Mouse (Mus musculus): ENCODE data around the gene Rasgrp1.
A peak's percentile ranks its signal among the peaks of the same experiment; 100 is the strongest.

Gene Rasgrp1

GRCm38 (mm10) chr2:117335552-117336188 is 7.1 kb downstream of the Rasgrp1 start:
- peak; percentile 66 for DNase-seq (ENCODE audit: low read depth, low spot score)

- DNase-seq (ENCODE audit: low read depth, low spot score): peak; percentile 82
Observed at GRCm38 (mm10) chr2:117331634-117332033, 11.2 kb downstream of the Rasgrp1 start.

GRCm38 (mm10) chr2:117328521-117329285 is 14.1 kb downstream of the Rasgrp1 start:
- peak; percentile 75 for DNase-seq (ENCODE audit: low read depth, low spot score)

DNA sequence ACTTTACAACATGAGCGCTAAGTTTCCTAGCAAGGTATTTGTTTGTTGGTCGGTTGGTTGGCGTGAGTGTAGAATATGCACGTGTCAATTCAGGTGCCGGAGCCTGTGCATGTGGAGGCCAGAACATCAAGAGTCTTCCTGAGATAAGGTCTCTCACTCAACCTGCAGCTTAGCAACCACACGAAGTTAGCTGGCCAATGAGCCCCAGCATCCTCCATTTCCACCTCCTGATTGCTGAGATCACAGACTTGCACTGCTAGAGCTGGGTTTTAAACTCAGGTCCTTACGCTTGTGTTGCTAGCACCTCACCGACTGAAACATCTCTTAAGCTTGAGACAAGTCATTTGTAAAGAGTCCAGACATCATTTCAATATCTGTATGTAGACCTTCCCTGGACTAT is 20.4 kb downstream of the Rasgrp1 start:
- DNase-seq (ENCODE audit: low read depth, low spot score): peak; percentile 60

DNA sequence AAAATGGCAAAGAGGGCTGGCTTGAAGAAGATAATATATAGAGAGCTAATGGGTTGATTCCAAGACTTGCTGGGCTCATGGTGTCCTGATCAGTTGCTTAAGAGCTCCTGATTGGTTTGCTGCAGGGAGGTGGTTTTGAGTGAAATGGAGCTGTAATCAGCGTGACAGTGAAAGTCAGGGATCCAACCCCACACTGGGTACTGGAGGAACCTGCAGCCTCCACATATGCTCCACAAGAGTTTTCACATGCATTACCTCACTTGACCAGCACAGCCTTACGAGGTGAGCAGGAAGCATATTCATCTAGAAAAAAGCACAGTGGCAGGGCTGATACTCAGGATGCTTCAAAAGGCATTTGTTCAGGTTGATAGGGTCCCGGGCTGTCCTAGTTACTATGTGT is 21.6 kb downstream of the Rasgrp1 start:
- no peak for DNase-seq (ENCODE audit: low read depth, low spot score)

DNA sequence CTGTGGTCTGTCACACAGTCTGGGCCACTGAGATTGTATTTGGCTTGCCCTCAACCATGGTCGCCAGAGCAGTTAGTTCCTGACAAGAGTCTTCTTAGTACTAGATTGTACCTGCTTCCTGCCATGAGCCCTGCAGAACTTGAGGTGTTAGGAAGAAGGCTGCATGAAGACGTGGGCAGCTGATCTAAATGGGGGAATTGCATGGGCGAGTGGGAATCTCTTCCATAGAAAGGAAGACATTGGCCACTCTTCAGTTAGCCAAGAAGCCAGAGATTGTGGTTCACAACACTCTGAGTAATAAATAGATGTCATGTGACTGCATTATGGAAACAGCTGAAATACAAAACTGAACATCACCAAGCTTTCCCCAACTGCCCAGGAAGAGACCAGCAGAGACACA is 23.8 kb downstream of the Rasgrp1 start:
- DNase-seq (ENCODE audit: low read depth, low spot score): no peak

DNA sequence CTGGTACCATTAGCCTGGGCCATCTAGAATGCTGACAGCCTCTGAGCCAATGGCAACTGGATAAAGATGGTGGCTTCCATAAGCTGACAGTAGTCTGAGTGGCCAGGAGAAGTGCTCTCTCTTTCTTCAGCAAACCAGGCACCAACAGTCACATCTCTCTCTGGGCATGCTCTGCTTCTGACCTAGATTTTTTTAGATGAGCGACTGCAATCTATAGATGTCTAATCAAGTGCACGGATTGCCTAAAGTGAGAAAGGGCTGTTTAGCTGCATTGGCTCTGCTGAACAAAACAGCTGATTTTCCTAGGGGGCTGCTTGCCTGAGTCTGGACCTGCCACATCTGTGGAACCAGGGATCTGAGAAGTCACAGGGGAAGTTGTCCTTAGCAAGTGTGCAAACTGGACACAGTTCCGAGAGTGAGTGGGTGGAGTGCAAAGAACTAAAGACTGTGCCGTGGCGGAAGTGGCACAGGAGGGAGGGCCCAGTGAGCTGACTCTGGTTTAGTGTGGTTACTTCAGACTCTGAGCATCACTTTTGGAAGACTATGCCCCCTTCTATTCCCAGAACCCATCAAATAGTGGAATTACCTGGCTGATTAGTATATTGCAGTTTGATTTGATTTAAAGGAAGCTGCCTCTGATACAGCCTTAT is 29.1 kb downstream of the Rasgrp1 start:
- DNase-seq (ENCODE audit: low read depth, low spot score): peak; percentile 76

DNA sequence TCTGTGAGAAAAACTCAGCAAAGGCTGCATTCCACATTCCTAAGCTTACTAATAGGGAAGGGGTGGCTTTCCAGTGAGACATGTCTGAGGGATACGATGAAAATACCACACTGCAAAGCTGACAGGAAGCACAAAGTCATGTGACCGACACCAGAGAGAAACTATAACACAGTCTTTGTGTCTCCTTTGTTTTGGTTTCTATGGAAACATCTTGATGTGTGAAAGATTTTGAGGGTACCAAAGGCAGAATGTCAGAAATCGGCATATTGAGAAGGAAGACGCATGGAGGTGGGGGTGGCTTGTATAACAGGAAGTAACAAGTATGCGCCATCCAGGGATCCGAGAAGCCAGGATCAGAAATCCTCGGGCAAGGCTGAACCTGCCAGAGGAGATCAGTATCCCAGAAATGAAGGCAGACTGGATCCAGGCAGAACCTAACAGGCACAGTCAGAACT is 30.3 kb downstream of the Rasgrp1 start:
- DNase-seq (ENCODE audit: low read depth, low spot score): peak; percentile 82

- DNase-seq (ENCODE audit: low read depth, low spot score): no peak
Observed at GRCm38 (mm10) chr2:117312030-117312429, 30.8 kb downstream of the Rasgrp1 start.

- DNase-seq (ENCODE audit: low read depth, low spot score): no peak
Observed at GRCm38 (mm10) chr2:117311349-117311748, 31.5 kb downstream of the Rasgrp1 start.

DNA sequence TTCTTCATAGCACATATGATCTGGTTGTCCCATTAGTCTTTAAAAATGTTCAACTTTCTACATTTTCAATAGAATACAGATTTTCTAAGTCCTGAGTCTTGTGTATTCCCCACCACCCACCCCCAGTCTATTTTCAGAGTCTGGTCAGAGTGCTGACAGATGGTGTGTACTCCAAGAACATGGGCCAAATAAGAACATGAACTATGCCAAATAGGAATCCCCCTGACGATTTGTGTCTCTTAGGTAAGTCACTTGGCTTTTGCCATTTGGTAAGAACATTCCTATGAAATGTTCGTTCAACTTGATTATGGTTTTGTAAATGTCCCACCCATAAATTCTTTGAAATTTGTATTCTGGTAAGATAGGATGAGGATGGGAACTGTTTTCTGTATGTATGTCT is 33.8 kb downstream of the Rasgrp1 start:
- no peak for DNase-seq (ENCODE audit: low read depth, low spot score)

- DNase-seq (ENCODE audit: low read depth, low spot score): no peak
Observed at GRCm38 (mm10) chr2:117307959-117308358, 34.8 kb downstream of the Rasgrp1 start.

- DNase-seq (ENCODE audit: low read depth, low spot score): no peak
Observed at GRCm38 (mm10) chr2:117304941-117305340, 37.9 kb downstream of the Rasgrp1 start.

DNA sequence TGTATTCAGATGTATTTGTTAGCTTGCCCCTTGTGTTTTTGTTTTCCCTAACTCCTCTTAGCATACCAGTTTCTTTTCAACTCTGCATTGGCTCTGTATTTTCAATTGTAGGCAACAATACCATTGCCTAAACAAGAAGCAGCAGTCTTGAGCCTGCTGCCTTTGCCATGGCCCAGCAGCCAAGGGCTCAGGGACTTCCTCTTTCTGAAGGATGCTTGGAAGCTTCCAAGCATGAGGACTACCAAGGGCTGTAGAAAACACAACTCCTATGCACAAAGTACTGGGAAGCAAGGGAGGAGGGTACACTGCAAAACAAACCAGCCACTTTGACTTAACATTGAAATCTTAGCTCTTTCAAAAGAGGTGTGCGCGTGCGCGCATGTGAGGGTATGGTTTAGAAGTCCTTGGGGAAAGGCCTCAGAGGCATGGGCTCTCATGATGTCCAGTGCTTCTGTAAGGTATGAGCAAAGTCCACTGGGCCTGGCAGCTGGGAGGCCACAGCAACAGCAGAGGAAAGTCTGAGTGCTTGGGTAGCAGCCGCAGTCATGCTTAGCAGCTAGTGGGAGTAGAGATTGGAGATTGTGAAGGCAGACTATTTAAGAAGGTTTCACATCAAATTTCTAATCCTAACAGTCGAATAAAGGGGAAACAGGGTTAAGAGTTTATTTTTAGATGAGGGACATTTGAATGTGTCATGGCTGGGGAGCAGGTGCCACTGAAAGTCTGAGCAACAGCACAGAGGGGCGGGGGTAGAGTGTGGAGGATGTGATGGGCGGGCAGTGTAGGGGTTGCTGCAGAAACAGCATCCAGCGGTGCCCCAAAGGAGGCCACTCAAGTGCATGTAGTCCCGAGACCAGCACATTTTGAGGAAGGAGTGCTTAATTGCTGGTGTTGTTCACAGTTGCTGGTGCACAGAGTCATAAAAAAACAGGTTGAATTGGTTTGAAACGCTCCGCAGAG is 39.1 kb downstream of the Rasgrp1 start:
- DNase-seq (ENCODE audit: low read depth, low spot score): peak; percentile 42

GRCm38 (mm10) chr2:117299596-117300448 is 43.0 kb downstream of the Rasgrp1 start:
- DNase-seq (ENCODE audit: low read depth, low spot score): no peak

DNA sequence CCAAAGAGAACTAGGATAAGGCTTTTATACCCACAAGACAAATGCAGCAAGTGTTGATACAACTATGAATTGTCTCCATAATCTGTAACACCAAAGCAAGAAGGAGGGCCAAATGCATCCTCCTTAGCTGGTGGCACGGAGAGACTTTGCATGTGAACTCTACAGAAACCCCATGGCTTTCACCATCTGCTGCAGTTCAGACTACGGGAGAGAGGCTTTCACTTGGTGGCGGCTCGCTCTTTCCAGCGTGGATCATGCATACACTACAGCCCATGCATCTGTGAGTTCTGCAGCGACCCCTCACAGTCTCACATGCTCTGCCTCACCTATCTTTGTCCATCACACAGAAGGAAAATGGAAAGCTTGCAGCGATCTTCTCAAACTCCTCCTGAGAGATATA is 54.5 kb downstream of the Rasgrp1 start:
- DNase-seq (ENCODE audit: low read depth, low spot score): no peak

DNA sequence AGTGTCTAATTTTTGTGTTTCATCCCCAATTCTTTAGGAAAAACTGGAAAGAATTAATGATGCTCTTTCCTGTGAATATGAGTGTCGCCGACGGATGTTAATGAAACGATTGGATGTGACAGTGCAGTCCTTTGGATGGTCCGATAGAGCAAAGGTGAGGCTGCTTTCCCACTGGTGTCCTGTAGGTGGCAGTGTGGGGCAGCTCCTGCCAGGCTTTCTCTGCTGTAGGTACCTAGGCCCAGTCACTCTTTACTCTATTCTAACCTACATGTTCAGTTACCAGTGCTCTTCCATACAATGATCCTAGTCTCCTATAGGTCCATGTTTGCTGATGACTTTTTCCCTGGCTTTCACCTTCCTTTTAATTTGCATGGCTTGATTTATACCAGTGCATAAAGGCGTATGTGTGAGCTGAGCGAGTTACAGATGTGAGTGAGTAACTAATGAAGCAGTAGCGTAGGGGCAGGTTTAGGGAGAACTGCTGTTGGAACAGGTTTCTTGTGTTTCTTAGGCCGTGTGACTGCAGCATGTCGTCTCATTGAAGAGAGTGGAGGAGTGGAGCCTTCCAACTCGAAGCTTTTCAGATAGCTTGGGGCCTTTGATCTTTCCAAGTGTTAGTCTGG is 78.9 kb downstream of the Rasgrp1 start:
- peak; percentile 86 for DNase-seq (ENCODE audit: low read depth, low spot score)

- no peak for DNase-seq (ENCODE audit: low read depth, low spot score)
Observed at GRCm38 (mm10) chr2:117262184-117262583, 80.6 kb downstream of the Rasgrp1 start.

DNA sequence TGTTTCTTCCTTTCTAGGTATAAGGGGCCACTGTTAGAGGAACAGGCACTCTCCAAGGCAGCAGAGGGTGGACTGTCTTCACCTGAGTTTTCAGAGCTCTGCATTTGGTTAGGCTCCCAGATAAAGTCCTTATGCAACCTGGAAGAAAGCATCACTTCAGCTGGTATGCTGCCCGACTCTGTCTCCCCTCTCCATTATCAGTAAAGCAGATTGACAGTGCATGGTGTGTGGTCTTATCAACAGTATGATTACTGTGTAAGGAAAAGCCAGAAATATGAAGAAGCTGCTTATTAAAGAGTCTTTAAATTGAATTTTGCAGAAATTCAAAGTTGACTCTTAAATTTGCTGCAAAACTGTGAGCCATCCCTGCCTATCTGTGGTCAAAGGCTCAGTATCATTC is 85.2 kb downstream of the Rasgrp1 start:
- no peak for DNase-seq (ENCODE audit: low read depth, low spot score)

- DNase-seq (ENCODE audit: low read depth, low spot score): no peak
Observed at GRCm38 (mm10) chr2:117255415-117255814, 87.4 kb downstream of the Rasgrp1 start.

Measured in CD4-positive, CD25-positive, alpha-beta regulatory T cell, adult 2 months (primary cell).